Mouse (Mus musculus) kidney, postnatal 0 days (tissue): ENCODE data around the gene Prep. TPM values are rescaled to one million over a fixed set of nuclear protein-coding genes. Genes with fewer than 3 reads are reported as not detected.

Experiments used
- ATAC-seq: fragments of 200-750 bp; cut with Nextera tagmentation; replicated peaks from 2 replicates; pipeline ENCODE4 v1.8.0; 2017; ENCODE audit warnings: low read depth, moderate number of reproducible peaks, moderate TSS enrichment, moderate library complexity; ENCODE audit not compliant: low FRiP score
- DNase-seq: peaks from one replicate; pipeline ENCODE4 v3.0.0-alpha.2; 2016; ENCODE audit warnings: low spot score
- H3K27ac ChIP-seq: fragments of 300-500 bp; sonication (generic); 2 replicates; pipeline ENCODE4 v1.5.1; 2014; ENCODE audit warnings: mild to moderate bottlenecking
- H3K27me3 ChIP-seq: fragments of 300-500 bp; sonication (generic); 2 replicates; pipeline ENCODE4 v1.6.1; 2014; ENCODE audit warnings: low read length, mixed read lengths; ENCODE audit not compliant: insufficient read depth
- H3K36me3 ChIP-seq: fragments of 300-500 bp; sonication (generic); 2 replicates; pipeline ENCODE4 v1.6.1; 2014; ENCODE audit warnings: low read length, mixed read lengths; ENCODE audit not compliant: insufficient read depth
- H3K4me1 ChIP-seq: fragments of 300-500 bp; sonication (generic); replicated peaks from 2 replicates; pipeline ENCODE4 v1.6.1; 2014; ENCODE audit warnings: antibody characterized with exemption, low read length, mixed read lengths; ENCODE audit not compliant: insufficient read depth
- H3K4me2 ChIP-seq: fragments of 300-500 bp; sonication (generic); 2 replicates; pipeline ENCODE4 v1.6.1; 2014; ENCODE audit warnings: mild to moderate bottlenecking, low read length, moderate library complexity, mixed read lengths
- H3K4me3 ChIP-seq: fragments of 300-500 bp; sonication (generic); replicated peaks from 2 replicates; pipeline ENCODE4 v1.5.1; 2014; ENCODE audit warnings: low read depth, low read length
- H3K9ac ChIP-seq: fragments of 300-500 bp; sonication (generic); 2 replicates; pipeline ENCODE4 v1.6.1; 2014; ENCODE audit warnings: low read depth, low read length
- H3K9me3 ChIP-seq: fragments of 300-500 bp; sonication (generic); replicated peaks from 2 replicates; pipeline ENCODE4 v1.6.1; 2016; ENCODE audit warnings: low read length, inconsistent platforms, mixed read lengths
- CTCF ChIP-seq: IDR thresholded peaks from 2 replicates; pipeline ENCODE4 v1.5.1; 2016; ENCODE audit warnings: antibody characterized with exemption, low read depth, mild to moderate bottlenecking, moderate library complexity
- WGBS: fragments of 180-500 bp; shearing (Covaris S2); extraction: QIAGEN DNeasy Blood & Tissue Kit; methylation state at CpG from one replicate; pipeline ENCODE4 v1.1.7; 2014; 5-methylcytosine and 5-hydroxymethylcytosine counted together
- polyA plus RNA-seq: library from polyadenylated mRNA; unstranded; fragments of >200 nt; fragmentation: Nextera tagmentation; extraction: Ambion mirVana; gene quantifications from 2 replicates; pipeline ENCODE4 v1.2.1, GENCODE M21; 2015

Prep gene
- 12.8 and 15.6 TPM in 2 replicates for polyA plus RNA-seq

DNA sequence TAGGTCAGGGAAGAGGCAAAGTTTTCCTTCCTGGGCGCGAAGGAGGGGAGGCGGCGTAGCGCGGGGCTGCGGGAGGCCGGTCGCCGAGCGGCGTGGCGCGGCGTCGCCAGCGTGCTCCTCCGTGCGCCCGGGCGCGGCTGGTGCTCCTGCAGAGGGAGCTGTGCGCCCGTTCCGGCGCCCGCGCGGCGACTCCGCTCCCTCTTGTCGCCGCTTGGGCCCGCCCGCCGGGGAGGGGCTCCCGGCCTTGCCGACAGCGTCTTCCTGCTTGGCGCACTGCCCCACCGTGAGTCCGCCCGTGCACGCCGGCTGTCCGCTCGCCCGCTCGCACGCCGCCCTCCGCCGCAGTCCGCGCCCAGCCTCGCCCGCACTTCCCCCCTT is at the start of gene Prep:
Prep (plus strand) TSS at position 273 of the 378 bp plus-strand sequence.
- peak; percentile 52; the same call in 1 of the 2 replicates for TF ChIP-seq CTCF
- H3K27me3 ChIP-seq, result no peaks in the 10 kb centered on the region
- no peaks in the 10 kb centered on the region for H3K36me3 ChIP-seq
- no peaks in the 10 kb centered on the region; the same call in 1 of the 2 replicates for H3K4me1 ChIP-seq
- peak within 1 kb of the TSS; percentile 89 for H3K9ac ChIP-seq
- H3K4me2 ChIP-seq, result peak within 1 kb of the TSS; percentile 94
- no peaks in the 10 kb centered on the region for H3K9me3 ChIP-seq
- H3K4me3 ChIP-seq, result peak within 1 kb of the TSS; percentile 93
- 0% methylated on average over 56 of the region's 57 CpGs for whole genome bisulfite sequencing
- H3K27ac ChIP-seq, result peak within 1 kb of the TSS; percentile 85
- DNase-seq, result peak; percentile 91
- peak; percentile 94 for ATAC-seq

DNA sequence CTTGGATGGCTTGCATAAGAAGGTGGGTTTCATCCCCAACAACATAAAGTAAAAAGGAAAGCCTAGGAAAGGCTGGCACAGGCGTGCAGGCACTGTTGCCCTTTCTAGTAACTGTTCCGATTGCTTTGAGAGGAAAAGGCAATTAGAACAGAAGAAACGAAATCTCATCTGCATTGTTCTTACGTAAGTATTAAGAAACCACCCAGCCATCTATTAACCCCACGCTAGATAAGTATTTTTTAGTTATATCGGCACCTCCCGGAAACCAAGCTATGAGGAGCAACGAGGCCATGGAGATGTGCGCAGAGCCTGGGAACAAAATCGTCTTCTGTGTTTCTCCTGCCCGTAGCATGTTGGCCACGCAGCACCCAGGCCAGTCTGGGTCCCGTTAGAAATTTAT is 49.7 kb upstream of the Prep start:
- no peaks in the 10 kb centered on the region for H3K36me3 ChIP-seq
- 93% methylated on average over 13 of the region's 13 CpGs for whole genome bisulfite sequencing
- H3K27me3 ChIP-seq, result no peaks in the 10 kb centered on the region
- H3K27ac ChIP-seq, result no peak overlapping the region
- no peak overlapping the region for H3K4me2 ChIP-seq
- H3K9ac ChIP-seq, result no peak overlapping the region
- H3K4me1 ChIP-seq, result no peaks in the 10 kb centered on the region
- no peak for TF ChIP-seq CTCF
- ATAC-seq, result no peak
- DNase-seq, result no peak
- no peaks in the 10 kb centered on the region for H3K9me3 ChIP-seq
- no peak overlapping the region for H3K4me3 ChIP-seq

DNA sequence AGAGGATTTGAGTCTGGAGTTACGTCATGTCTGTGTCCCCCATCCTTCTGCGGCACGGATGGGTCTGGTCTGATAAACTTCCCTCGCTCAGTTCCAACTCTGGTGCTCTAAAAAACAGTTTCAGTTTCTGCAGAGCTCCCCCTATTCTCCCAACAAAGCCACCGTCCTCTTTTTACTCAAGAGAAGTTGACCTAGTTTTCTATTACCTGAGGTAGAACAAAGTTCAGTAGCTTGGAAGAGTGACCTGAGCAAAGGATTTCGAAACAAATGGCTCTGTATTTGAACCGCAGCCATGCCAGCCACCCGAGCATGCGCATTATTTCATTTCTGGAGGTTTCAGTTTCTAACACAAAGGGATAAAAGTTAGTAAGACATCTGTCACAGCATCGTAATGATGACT is 49.2 kb upstream of the Prep start:
- no peak for DNase-seq
- Histone ChIP-seq H3K27ac (no peak overlapping the region), H3K4me2 (no peak overlapping the region), H3K9ac (no peak overlapping the region), H3K36me3 (no peaks in the 10 kb centered on the region), H3K27me3 (no peaks in the 10 kb centered on the region), H3K9me3 (no peaks in the 10 kb centered on the region), H3K4me3 (no peak overlapping the region), H3K4me1 (no peaks in the 10 kb centered on the region)
- no peak; the same call in 1 of the 2 replicates for ATAC-seq
- 74% methylated on average over 10 of the region's 10 CpGs for WGBS
- TF ChIP-seq CTCF, result no peak

DNA sequence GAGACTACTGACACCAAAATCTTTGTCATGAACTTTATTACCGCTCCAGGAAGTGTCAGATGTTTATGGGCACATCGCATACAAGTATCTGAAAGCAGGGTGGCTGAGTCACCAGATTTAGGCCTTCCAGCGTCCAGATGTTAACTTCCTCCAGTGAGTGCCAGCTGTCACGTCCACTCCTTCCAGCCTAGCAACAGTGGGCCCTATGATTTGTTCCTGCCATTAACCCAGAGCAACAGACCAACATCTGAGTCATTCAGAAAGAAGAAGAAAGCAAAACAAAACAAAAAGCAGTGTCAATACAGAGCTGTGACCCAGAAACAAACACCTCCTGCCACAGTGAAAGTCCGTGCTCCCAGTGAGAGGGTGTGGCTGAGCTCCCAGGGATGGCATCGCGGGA is 47.6 kb upstream of the Prep start:
- Histone ChIP-seq H3K27ac (no peak overlapping the region), H3K4me3 (no peak overlapping the region), H3K4me1 (no peaks in the 10 kb centered on the region), H3K36me3 (no peaks in the 10 kb centered on the region), H3K9me3 (no peaks in the 10 kb centered on the region), H3K4me2 (no peak overlapping the region), H3K27me3 (no peaks in the 10 kb centered on the region), H3K9ac (no peak overlapping the region)
- TF ChIP-seq CTCF, result no peak
- DNase-seq (no peak), ATAC-seq (no peak)
- WGBS, result 32% methylated on average over 7 of the region's 7 CpGs

DNA sequence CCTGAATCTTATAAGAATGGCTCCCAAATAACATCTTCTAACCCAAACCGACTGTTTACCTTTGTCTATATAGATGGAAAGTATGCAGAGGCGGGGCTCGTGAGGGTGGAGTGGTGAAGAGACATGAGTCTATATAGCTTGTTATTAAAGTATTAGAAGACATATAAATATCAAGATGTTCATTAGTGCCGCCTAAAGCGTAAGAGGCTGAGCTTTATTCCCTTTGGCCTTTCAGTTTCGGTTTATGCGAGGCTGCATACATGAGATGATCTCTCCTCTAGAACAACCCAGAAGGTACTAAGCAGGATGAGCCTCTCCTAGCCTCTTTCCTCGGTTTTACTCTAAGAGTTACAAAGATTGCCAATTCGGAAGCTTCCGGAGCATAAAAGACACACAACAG is 47.2 kb upstream of the Prep start:
- Histone ChIP-seq H3K4me2 (no peak overlapping the region), H3K36me3 (no peaks in the 10 kb centered on the region), H3K9me3 (no peaks in the 10 kb centered on the region), H3K4me1 (no peaks in the 10 kb centered on the region), H3K27me3 (no peaks in the 10 kb centered on the region), H3K9ac (no peak overlapping the region), H3K27ac (no peak overlapping the region), H3K4me3 (no peak overlapping the region)
- 88% methylated on average over 10 of the region's 10 CpGs for WGBS
- DNase-seq, result no peak
- no peak for TF ChIP-seq CTCF
- no peak for ATAC-seq

DNA sequence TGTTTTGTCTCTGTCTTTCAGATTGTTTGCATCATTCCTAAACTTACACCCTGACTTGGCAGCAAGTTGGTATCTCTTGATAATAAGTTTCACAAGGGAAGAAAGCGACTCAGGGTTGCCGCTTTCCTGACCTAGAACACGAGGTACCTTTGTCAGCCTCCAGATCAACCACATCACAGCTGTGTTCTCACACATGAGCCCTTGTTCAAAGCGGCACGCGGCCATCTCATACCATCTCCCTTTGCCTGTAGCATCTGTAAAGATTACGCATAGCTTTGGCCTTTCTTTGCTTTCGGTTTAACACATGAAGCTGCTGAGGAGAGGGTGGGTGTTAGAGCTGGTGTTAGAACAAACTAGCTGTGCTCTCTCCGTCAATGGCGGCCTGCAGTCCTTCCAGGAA is 46.7 kb upstream of the Prep start:
- H3K36me3 ChIP-seq, result no peaks in the 10 kb centered on the region
- H3K9ac ChIP-seq, result no peak overlapping the region
- no peak overlapping the region for H3K4me2 ChIP-seq
- no peak for TF ChIP-seq CTCF
- no peaks in the 10 kb centered on the region for H3K27me3 ChIP-seq
- H3K4me3 ChIP-seq, result no peak overlapping the region
- no peak for ATAC-seq
- DNase-seq, result no peak
- no peak overlapping the region for H3K27ac ChIP-seq
- H3K9me3 ChIP-seq, result no peaks in the 10 kb centered on the region
- no peaks in the 10 kb centered on the region for H3K4me1 ChIP-seq
- WGBS, result 88% methylated on average over 10 of the region's 10 CpGs

DNA sequence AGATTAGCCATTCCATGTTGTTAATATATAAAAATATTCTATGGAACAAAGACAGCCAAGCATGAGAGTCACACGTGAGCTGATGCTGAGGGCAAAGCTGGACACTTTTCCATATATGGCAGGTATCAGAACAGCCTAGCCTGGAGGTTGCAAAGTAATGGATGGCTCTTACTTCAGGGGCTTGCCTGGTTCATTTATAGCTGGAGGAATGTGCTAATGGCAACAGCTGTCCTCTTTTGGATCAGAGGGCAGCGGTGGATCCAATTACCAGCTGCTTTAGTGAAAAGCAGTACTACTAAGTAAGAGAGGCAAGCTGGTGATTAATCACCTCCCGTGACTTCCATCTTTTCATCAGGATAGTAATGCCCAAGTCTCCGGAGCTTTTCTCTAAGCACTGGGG is 41.8 kb upstream of the Prep start:
- no peaks in the 10 kb centered on the region for H3K9me3 ChIP-seq
- ATAC-seq, result no peak
- DNase-seq, result peak; percentile 51

More for the DNA sequence above, 41.8 kb upstream of the Prep start:
- 22% methylated on average over 4 of the region's 4 CpGs for WGBS
- Histone ChIP-seq H3K27ac (no peak overlapping the region), H3K4me2 (no peak overlapping the region), H3K27me3 (no peaks in the 10 kb centered on the region), H3K36me3 (no peaks in the 10 kb centered on the region), H3K4me1 (no peaks in the 10 kb centered on the region), H3K4me3 (no peak overlapping the region), H3K9ac (no peak overlapping the region)
- no peak for TF ChIP-seq CTCF
